Mouse (Mus musculus) spleen, adult 18-20 months (tissue): ENCODE measurements around the gene Prkch.
A peak's percentile ranks its signal among the peaks of the same experiment; 100 is the strongest.

Experiments used
- DNase-seq, 2 experiments: peaks; one replicate each; pipeline ENCODE4 v3.0.0; 2022; ENCODE audit warnings: mixed read lengths in 2 of 2

Gene Prkch

DNA sequence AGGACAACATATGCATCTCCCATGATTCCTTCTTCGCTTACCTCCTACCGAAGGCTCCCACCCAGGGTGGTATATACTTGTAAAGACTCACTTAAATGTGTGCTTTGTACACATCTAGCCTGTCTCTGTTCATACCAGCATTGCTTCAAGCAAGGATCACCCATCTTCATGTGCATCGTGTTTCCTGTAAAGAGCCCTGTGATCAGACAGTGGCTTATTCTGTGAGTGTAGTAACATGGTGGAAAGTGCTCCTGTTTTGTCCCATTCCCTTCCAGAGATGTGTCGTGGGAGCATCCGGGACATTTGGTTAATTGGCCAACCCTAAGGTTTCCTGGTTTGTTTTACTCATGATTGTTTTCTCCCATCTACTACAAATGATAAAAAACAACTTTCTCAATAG, 101.9 kb downstream of the Prkch start:
- DNase-seq: no peak

DNA sequence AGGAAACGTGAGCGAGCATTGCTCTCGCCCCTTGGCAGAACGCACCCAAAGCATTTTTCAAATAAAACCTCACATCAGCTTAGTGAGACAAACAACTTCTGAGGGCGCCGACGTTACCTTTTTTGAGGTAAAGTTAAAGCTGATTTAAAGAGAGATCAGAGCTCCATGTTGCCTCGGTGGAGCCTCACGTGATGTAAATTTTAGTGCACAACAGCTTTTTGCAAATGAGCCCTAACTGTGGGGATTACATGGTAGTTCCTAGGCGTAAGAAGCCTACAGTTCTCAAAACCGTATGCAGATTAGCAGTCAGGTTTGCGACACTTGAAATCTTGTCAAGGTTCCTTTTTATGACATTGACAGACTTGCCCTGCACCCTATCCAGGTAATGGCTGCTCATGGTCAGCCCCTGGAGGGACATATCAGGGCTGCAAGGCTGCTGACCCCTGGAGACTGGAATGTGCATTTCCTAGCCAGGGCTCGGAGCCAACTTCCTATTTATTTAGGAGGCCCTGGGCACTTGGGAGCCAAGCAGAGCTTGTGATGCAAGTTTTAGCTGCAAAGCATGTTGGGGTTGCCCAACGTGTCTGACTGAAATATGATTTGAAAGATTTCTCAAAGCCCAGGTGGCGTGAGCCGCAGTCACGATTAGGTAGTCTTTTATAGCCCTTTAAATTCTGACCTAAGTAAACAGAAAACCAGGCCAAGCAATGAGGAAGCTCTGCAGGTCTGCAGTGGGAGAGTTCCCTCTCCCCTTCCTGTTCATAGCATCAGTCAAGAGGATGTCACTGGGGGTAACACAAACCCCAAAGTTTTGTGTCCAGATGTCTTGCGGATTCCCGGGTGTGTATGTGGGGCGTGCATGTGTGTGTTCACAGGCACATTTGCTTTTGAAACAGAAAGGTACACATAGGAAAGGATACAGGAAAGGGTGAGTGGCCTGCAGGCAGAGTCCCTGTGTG, 102.8 kb downstream of the Prkch start:
- no peak for DNase-seq

GRCm38 (mm10) chr12:73692321-73692720, 107.7 kb downstream of the Prkch start:
- DNase-seq: no peak

DNA sequence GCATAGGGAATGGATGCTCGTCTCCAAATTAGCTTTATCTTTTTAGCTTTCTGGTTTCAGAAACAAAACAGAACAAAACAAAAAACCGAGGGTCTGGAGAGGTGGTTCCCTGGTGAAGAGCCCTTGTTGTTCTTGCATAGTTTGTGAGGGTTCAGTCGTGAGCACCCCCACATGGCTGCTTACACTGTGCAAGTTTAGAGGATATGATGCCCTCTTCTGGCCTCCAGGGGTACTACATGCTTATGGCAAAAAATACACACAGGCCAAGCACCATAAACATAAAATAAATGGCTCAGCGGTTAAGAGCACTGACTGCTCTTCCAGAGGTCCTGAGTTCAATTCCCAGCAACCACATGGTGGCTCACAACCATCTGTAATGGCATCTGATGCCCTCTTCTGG, 108.8 kb downstream of the Prkch start:
- DNase-seq: peak in 1 of 2 experiments; percentile 59

- DNase-seq: no peak
Observed at GRCm38 (mm10) chr12:73694690-73695089, 110.1 kb downstream of the Prkch start.

DNA sequence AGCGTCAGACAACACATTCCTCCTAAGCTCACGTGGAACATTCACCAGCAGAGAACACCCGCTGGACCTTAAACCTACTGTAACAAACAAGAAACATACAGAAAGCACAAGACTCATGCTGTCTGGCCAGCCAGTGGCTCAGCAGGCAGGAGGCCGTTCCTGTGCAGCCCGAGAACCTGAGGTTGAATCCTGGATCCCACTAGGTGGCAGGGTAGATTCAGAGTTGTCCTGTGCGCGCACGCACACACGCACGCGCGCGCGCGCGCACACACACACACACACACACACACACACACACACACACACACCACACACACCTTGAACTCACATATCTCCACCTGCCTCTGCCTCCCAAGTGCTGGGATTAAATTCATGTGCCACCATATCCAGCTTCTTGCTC, 110.5 kb downstream of the Prkch start:
- DNase-seq: no peak

GRCm38 (mm10) chr12:73696084-73696483, 111.5 kb downstream of the Prkch start:
- DNase-seq: no peak

DNA sequence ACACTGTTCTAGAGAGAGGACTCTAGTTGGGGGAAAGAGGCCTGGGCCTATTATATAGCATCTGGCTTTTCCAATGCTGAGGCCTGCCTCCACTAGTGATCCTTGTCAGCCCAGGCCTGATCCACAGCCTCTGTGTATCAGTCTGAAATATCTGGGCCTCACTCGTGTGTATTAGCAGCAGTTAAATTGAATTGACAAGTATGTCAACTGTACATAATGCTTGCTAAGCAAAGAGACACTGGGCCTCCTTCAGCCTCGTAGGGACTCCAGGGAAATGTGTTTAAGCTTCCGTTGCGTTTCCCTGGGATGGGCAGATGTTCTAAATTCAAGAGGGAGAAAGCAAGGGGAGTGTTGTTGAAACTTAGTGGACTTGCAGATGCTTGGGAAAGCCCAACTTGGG, 112.3 kb downstream of the Prkch start:
- DNase-seq: no peak

DNA sequence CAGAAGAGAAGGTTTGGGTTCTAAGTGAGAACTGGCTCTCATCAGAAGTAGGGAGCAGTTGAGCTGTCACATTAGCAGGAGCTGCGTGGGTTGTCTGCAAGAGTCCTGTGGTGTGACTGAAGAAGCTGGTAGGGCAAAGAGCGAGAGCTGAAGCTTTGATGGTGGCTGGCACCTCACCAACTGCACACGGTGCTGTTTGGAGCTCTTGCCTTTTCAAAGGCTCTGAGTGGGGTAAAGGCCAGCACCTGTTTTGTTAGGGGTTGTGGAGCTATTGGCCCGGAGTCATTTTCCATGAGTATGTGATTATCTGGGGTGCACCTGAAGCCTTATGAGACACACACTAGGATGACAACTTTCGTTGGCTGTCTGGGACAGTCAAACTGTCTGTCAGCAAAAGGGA, 113.8 kb downstream of the Prkch start:
- no peak for DNase-seq

DNA sequence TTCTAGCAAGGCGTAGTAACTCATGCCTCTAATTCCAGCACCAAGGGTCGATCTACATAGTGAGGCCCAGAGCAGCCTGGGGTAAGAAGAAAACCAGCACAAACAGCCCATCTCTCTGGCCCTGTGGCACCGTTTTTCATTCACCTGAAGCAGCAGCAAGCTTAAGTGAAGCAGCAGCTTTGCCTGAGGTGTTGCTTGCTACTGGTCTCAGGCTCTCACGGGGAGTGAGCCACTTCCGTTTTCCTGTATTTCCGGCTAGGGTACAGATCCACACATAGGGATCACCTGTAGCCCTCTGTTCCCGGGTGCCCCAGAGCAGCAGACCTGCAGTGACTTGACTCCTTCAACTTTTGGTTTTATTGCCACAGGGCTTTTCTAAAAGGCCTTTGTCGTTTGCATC, 114.2 kb downstream of the Prkch start:
- DNase-seq: no peak

GRCm38 (mm10) chr12:73699471-73700186, 115.0 kb downstream of the Prkch start:
- DNase-seq: no peak

- DNase-seq: no peak
Observed at GRCm38 (mm10) chr12:73700544-73701069, 116.0 kb downstream of the Prkch start.

DNA sequence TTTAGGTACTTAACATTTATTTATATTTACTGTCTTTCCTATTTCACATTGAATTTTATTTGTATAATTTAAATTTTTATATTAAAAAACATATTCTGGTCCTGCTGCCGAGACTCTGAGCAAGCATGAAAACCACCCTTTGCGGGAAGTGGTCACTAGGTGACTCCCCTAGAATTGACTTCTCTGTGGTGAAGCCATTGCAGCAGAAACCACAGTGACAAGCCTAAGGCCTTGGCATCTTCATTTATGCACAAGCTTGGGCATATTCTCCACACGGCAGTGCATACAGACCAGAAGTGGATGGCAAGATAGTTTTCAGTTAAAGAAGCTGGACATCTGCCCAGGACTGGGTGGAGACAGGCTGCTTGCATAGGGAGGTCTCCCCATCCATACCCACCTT, 117.4 kb downstream of the Prkch start:
- DNase-seq: no peak

DNA sequence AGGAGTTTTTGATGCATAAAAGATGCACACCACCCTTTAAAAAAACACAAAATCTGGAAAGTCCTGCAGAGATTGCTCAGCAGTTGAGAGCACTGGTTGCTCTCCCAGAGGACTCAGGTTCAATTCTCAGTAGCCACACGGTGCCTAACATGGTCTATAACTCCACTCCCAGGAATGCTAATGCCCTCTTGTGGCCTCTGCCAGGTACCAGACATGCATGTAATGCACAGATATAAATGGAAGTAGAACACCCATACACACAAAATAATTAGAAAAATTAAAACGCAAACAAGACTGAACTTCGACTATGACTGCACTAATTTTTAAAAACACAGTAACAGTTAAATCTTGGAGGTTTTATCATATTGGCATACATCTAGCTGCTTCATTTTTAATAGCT, 119.8 kb downstream of the Prkch start:
- no peak for DNase-seq

GRCm38 (mm10) chr12:73705097-73705690, 120.6 kb downstream of the Prkch start:
- peak in 1 of 2 experiments; percentile 55 for DNase-seq

- no peak for DNase-seq
Observed at GRCm38 (mm10) chr12:73708498-73708897, 123.9 kb downstream of the Prkch start.

DNA sequence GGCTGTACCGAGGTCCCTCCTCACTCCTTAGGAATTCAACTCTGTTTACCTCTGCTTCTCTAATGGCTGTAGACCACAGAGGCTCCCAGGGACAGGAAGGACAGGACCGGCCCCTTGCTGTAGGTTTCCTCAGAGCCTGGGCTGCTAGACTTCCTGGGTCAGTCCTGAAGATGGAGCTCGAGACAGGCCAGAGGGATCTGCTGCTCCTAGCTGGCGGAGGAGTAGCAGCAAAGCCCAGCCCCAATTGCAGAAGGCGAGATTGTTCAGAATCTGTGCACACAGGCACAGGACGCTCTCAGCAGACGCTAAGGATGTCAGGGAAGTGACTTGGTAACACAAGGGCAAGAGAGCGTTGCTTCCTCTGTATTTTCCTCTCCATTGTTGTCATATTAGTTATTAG, 124.3 kb downstream of the Prkch start:
- no peak for DNase-seq

DNA sequence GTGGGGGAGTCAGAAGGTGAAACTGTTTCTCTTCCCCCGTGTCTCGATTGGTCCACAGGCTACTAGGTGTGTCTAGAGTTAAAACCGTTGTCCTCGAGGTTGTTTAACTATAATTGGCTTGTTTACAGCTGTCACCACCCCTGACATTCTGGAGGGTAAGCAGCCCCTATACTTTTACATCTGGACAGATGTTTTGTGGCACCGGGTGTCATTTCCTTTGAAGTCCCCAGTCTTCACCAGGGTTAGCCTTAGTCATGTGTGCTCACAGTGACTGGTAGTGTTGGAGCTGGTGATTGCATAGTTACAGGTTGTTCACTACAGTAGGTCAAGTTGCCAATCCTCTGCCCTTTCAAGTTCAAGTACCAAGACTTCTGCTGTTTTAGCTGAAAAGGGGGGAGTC, 126.2 kb downstream of the Prkch start:
- no peak for DNase-seq

- no peak for DNase-seq
Observed at GRCm38 (mm10) chr12:73712122-73712521, 127.5 kb downstream of the Prkch start.

GRCm38 (mm10) chr12:73714589-73714988, 130.0 kb downstream of the Prkch start:
- DNase-seq: no peak

DNA sequence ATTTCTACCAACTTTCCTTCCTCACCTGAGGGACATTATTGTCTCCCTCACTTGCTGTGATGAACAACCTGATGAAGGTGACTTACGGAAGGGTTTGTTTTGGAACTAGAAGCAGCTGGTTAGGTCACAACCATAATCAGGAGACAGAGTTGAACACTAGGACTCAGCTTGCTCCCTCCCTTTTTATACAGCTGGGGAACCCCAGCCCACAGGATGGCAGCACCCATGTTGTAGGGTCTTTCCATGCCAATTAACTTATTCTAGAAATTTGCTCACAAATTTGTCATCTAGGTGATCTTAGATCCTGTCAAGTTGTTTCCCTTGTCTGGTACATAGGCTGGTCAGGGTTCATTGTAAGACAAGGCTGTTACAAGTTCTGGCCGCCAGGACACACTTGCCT, 130.7 kb downstream of the Prkch start:
- DNase-seq: no peak

DNA sequence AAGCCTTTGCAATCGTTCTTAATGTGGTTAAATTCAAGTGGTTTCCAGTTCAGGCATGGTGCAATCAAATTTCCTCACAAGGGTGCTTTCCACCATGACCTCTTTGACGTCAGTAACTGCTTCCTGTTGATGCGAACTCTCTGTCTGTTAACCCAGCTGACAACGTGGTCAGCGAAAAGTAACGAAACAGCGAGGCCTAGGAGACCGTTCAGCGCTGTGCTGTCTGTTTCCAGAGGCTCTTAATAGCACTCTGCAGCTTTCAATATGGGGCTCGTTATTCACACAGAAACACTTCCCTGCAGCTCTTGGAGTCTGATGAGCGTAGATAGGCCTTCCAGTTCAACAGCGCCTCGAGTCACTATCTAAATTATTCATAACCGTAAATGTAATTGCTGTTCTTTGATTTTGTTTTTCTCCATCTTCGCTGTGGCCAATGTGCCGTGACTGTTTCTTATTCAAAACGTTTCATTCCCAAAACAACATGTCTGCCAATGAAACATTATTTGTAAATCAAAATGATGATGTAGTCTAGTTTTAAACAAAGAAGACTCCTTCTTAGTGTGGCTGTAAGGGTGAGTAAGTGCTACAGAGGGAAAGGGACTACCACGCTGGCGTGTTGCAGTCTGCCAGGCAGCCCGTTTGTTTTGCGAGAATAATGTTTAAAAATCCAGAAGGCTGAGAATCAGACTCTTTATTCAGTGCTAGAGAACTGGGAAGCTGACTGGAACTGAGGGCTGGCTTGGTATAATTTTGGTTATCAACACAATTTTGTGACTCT, 131.5 kb downstream of the Prkch start:
- DNase-seq: no peak

GRCm38 (mm10) chr12:73718036-73718435, 133.4 kb downstream of the Prkch start:
- DNase-seq: no peak
